Mouse (Mus musculus): Measurements from ENCODE around the gene Sys1. TPM values are rescaled to one million over a fixed set of nuclear protein-coding genes. Genes with fewer than 3 reads are reported as not detected.

The Sys1 gene
- 46.9 and 48.6 TPM in 2 replicates for polyA plus RNA-seq (2015; fragmentation: Nextera tagmentation; extraction: Ambion mirVana)

DNA sequence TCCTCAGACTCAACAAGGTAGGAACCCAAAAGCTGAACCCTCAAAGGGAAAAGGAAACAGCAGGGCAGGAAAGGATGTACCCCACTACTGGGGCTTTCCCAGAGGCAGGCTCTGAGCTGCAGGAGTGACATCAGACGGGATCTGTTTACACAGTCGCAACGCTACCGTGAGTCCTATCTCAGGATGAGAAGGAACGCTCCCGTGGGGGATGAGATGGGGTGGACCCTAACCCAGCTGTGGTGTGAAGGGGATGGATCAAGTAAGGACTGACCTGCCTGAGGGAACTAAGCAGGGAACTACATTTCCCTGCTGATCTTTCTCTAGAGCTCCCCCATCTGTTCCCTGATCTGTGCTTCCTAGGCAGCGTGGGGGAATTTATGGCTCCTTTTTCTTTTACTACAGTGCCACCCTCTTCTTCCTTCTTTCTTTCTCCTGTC lies at the start of gene Sys1:
Gene Sys1 (plus strand): TSS at position 101 of the 437 bp plus-strand sequence.
- Histone ChIP-seq H3K4me2 (replicated peaks; ENCODE audit: low read depth) (peak within 1 kb of the TSS; percentile 40; the same call in 1 of the 2 replicates), H3K4me3 (ENCODE audit: low read depth, low read length) (no peak within 1 kb of the TSS), H3K9me3 (ENCODE audit: control insufficient read depth, low read length) (no peaks in the 10 kb centered on the region), H3K4me1 (replicated peaks; ENCODE audit: control insufficient read depth, insufficient read depth) (peaks cover 15% of the 10 kb centered on the region), H3K27ac (replicated peaks) (peak within 1 kb of the TSS; percentile 92), H3K27me3 (ENCODE audit: control insufficient read depth, insufficient read depth, low read length) (no peaks in the 10 kb centered on the region), H3K9ac (ENCODE audit: low read length) (peak within 1 kb of the TSS; percentile 32; the same call in 1 of the 2 replicates), H3K36me3 (ENCODE audit: control insufficient read depth, insufficient read depth, low read length) (no peaks in the 10 kb centered on the region)
- ATAC-seq (ENCODE audit: low FRiP score, low TSS enrichment), result no peak
- peak; percentile 24 for DNase-seq (ENCODE audit: low spot score)
- 5% methylated on average over 7 of the region's 7 CpGs for WGBS
- TF ChIP-seq EP300 (optimal IDR thresholded peaks at IDR 0.05) (no peak), CTCF (IDR thresholded peaks at IDR 0.05; ENCODE audit: low read depth) (peak; percentile 55)

- TF ChIP-seq CTCF (IDR thresholded peaks at IDR 0.05; ENCODE audit: low read depth), result peak; percentile 93
- no peak for TF ChIP-seq EP300 (optimal IDR thresholded peaks at IDR 0.05)
- Histone ChIP-seq H3K36me3 (ENCODE audit: control insufficient read depth, insufficient read depth, low read length) (no peaks in the 10 kb centered on the region), H3K9me3 (ENCODE audit: control insufficient read depth, low read length) (no peaks in the 10 kb centered on the region), H3K4me3 (ENCODE audit: low read depth, low read length) (no peak overlapping the region), H3K27me3 (ENCODE audit: control insufficient read depth, insufficient read depth, low read length) (peaks cover 3% of the 10 kb centered on the region; the same call in 1 of the 2 replicates), H3K4me2 (replicated peaks; ENCODE audit: low read depth) (0 out of 2 replicates have a peak overlapping the region, but pooled peaks have one; percentile 14), H3K27ac (replicated peaks) (no peak overlapping the region), H3K9ac (ENCODE audit: low read length) (no peak overlapping the region), H3K4me1 (replicated peaks; ENCODE audit: control insufficient read depth, insufficient read depth) (0 out of 2 replicates have a peak, but pooled peaks cover 2% of the 10 kb centered on the region)
- 1% methylated on average over 22 of the region's 22 CpGs for WGBS
- DNase-seq (ENCODE audit: low spot score), result peak; percentile 81
- peak; percentile 54 for ATAC-seq (ENCODE audit: low FRiP score, low TSS enrichment)
These were observed 49.1 kb upstream of the Sys1 start for GRCm38 (mm10) chr2:164407708-164408107.

DNA sequence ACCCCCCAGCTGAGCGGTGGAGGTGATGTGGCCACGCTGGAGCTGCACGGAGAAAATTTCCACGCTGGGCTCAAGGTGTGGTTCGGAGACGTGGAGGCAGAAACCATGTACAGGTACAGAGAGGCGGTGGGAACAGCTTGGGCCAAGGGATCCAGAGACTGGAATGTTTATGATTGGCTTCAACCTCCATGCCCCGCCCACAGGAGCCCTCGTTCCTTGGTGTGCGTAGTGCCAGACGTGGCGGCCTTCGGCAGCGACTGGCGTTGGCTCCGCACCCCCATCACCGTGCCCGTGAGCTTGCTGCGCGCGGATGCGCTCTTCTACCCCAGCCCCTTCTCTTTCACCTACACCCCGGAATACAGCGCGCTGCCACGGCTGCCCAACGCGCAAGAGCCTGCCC lies 42.6 kb upstream of the Sys1 start:
- TF ChIP-seq EP300 (optimal IDR thresholded peaks at IDR 0.05) (no peak), CTCF (IDR thresholded peaks at IDR 0.05; ENCODE audit: low read depth) (no peak)
- WGBS, result 23% methylated on average over 28 of the region's 28 CpGs

GRCm38 (mm10) chr2:164414581-164414980 lies 42.2 kb upstream of the Sys1 start:
- 58% methylated on average over 10 of the region's 10 CpGs for WGBS
- DNase-seq (ENCODE audit: low spot score) (no peak), ATAC-seq (ENCODE audit: low FRiP score, low TSS enrichment) (no peak)
- TF ChIP-seq CTCF (IDR thresholded peaks at IDR 0.05; ENCODE audit: low read depth) (no peak), EP300 (optimal IDR thresholded peaks at IDR 0.05) (no peak)
- Histone ChIP-seq H3K4me2 (replicated peaks; ENCODE audit: low read depth) (no peak overlapping the region), H3K27me3 (ENCODE audit: control insufficient read depth, insufficient read depth, low read length) (no peaks in the 10 kb centered on the region), H3K4me3 (ENCODE audit: low read depth, low read length) (no peak overlapping the region), H3K36me3 (ENCODE audit: control insufficient read depth, insufficient read depth, low read length) (no peaks in the 10 kb centered on the region), H3K9ac (ENCODE audit: low read length) (no peak overlapping the region), H3K4me1 (replicated peaks; ENCODE audit: control insufficient read depth, insufficient read depth) (no peaks in the 10 kb centered on the region), H3K9me3 (ENCODE audit: control insufficient read depth, low read length) (no peaks in the 10 kb centered on the region), H3K27ac (replicated peaks) (no peak overlapping the region)

More for the DNA sequence above, 42.6 kb upstream of the Sys1 start:
- no peaks in the 10 kb centered on the region for H3K4me1 ChIP-seq (replicated peaks; ENCODE audit: control insufficient read depth, insufficient read depth)
- H3K27ac ChIP-seq (replicated peaks), result no peak overlapping the region
- no peak overlapping the region for H3K4me3 ChIP-seq (ENCODE audit: low read depth, low read length)
- no peaks in the 10 kb centered on the region for H3K27me3 ChIP-seq (ENCODE audit: control insufficient read depth, insufficient read depth, low read length)
- H3K9ac ChIP-seq (ENCODE audit: low read length), result no peak overlapping the region
- DNase-seq (ENCODE audit: low spot score), result no peak
- H3K4me2 ChIP-seq (replicated peaks; ENCODE audit: low read depth), result no peak overlapping the region
- H3K36me3 ChIP-seq (ENCODE audit: control insufficient read depth, insufficient read depth, low read length), result no peaks in the 10 kb centered on the region
- no peaks in the 10 kb centered on the region for H3K9me3 ChIP-seq (ENCODE audit: control insufficient read depth, low read length)
- no peak for ATAC-seq (ENCODE audit: low FRiP score, low TSS enrichment)

- 2% methylated on average over 2 of the region's 2 CpGs for WGBS
- Histone ChIP-seq H3K9ac (ENCODE audit: low read length) (no peak overlapping the region), H3K36me3 (ENCODE audit: control insufficient read depth, insufficient read depth, low read length) (no peaks in the 10 kb centered on the region), H3K4me3 (ENCODE audit: low read depth, low read length) (no peak overlapping the region), H3K27ac (replicated peaks) (no peak overlapping the region), H3K4me2 (replicated peaks; ENCODE audit: low read depth) (no peak overlapping the region), H3K9me3 (ENCODE audit: control insufficient read depth, low read length) (no peaks in the 10 kb centered on the region), H3K4me1 (replicated peaks; ENCODE audit: control insufficient read depth, insufficient read depth) (no peaks in the 10 kb centered on the region), H3K27me3 (ENCODE audit: control insufficient read depth, insufficient read depth, low read length) (no peaks in the 10 kb centered on the region)
- DNase-seq (ENCODE audit: low spot score), result peak; percentile 54
- ATAC-seq (ENCODE audit: low FRiP score, low TSS enrichment), result no peak
- TF ChIP-seq CTCF (IDR thresholded peaks at IDR 0.05; ENCODE audit: low read depth) (peak; percentile 85), EP300 (optimal IDR thresholded peaks at IDR 0.05) (no peak)
These were observed 39.6 kb upstream of the Sys1 start for GRCm38 (mm10) chr2:164417198-164417597.

DNA sequence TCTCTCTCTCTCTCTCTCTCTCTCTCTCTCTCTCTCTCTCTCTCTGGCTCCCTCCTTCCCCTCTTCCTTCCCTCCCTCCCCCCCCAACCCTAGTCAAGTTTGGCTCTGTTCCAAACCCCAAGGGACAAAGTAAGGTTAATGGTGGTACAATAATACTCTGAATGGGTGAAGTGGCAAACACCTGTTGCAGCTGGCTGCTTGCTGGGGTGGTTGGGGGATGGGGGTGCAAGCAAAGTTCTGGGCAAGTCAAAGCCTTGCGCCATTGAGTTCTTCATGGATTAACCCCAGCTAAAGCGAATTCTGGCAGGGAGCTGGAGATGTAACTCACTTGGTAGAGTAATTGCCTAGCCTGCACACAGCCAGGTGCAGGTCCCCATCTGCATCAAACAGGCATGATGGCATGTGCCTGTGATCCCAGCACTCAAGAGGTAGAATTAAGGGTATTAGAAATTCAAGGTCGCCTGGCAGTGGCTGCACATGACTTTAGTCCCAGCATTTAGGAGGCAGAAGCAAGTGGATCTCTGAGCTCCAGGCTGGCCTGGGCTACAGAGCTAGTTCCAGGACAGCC lies 38.4 kb upstream of the Sys1 start:
- ATAC-seq (ENCODE audit: low FRiP score, low TSS enrichment) (no peak), DNase-seq (ENCODE audit: low spot score) (no peak)
- no peak for TF ChIP-seq CTCF (IDR thresholded peaks at IDR 0.05; ENCODE audit: low read depth)
- no peak for TF ChIP-seq EP300 (optimal IDR thresholded peaks at IDR 0.05)
- Histone ChIP-seq H3K4me1 (replicated peaks; ENCODE audit: control insufficient read depth, insufficient read depth) (no peaks in the 10 kb centered on the region), H3K4me2 (replicated peaks; ENCODE audit: low read depth) (no peak overlapping the region), H3K27ac (replicated peaks) (no peak overlapping the region), H3K36me3 (ENCODE audit: control insufficient read depth, insufficient read depth, low read length) (no peaks in the 10 kb centered on the region), H3K4me3 (ENCODE audit: low read depth, low read length) (no peak overlapping the region), H3K9me3 (ENCODE audit: control insufficient read depth, low read length) (no peaks in the 10 kb centered on the region), H3K27me3 (ENCODE audit: control insufficient read depth, insufficient read depth, low read length) (no peaks in the 10 kb centered on the region), H3K9ac (ENCODE audit: low read length) (no peak overlapping the region)
- 30% methylated on average over 3 of the region's 3 CpGs for WGBS
